Mouse (Mus musculus): ENCODE measurements around the gene Galk1. TPM values are rescaled to one million over a fixed set of nuclear protein-coding genes. Genes with fewer than 3 reads are reported as not detected.

The Galk1 gene
- polyA plus RNA-seq (2014; fragmentation: Illumina TruSeq; extraction: RNeasy Lipid Tissue Mini Kit (QIAGEN cat#74804); ENCODE audit: low read depth, low replicate concordance): not detected

DNA sequence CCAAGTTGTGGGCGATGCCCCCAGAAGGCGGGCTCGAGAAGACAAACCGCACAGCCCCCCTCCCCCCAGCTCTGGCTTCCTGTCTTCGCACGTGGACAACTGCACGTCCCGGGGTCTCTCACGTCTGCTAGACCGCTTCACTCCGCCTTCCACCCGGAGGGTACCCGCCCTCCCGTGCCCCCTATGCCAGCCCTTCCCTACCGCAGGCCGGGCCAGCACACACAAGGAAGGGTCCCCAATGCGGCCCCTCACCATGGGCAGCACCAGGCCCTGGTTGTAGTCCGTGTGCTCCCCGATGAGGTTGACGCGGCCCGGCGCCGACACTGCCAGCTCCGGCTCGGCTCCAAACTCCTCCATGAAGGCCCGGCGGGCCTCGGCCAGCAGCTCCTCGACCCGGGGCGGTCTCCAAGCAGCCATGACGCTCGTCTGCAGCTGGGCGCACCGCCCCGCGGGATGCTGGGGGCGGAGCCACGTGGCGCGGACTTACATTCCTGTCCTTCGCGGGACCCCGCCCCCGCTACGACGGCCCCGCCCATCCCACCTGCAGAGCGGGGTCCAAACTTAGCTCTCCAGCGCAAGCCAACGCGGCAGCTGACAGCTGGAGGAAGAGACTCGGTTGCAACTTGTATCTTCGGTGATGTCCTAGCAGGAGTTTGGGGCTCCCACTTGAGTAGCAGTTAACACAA lies at the start of gene Galk1:
Galk1 (minus strand) TSS at position 458 of the 686 bp plus-strand sequence.

GRCm38 (mm10) chr11:116030088-116030897 lies 17.8 kb upstream of the Galk1 start, which contains the start of gene Unk:
Gene Unk, plus strand, starts transcription at chr11:116030322.

DNA sequence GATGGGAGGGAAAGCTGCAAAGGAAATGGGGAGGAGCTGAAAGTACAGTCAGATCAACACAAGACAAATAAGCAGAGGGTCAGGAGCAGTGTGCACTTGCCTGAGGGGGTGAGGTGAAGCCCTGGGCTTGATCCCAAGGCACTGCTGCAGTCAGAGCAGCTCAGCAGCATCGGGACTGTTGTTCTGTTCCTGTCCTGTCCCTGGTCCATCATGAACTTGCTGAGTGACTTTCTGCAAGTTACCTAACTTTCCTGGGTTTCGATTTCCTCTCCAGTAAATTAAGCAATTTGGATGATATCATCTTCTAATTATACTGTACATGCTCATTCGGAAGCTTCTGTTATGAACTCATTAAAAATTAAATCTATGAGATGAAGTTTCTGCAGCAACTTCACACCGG lies 15.2 kb upstream of the Galk1 start, which contains the start of gene H3f3b:
H3f3b (minus strand) TSS at position 207 of the 400 bp plus-strand sequence.

GRCm38 (mm10) chr11:115974309-115975082 lies 38.0 kb downstream of the Galk1 start, which contains the start of gene Itgb4:
Gene Itgb4, plus strand, starts transcription at chr11:115974709.

Other genes starting within 250 kb of the Galk1 start
- gene Tmem94, start 247.3 kb downstream of the Galk1 start, polyA plus RNA-seq (2014; fragmentation: Illumina TruSeq; extraction: RNeasy Lipid Tissue Mini Kit (QIAGEN cat#74804); ENCODE audit: low read depth, low replicate concordance): 1.6 TPM
- gene Caskin2, start 199.1 kb downstream of the Galk1 start, polyA plus RNA-seq (2014; fragmentation: Illumina TruSeq; extraction: RNeasy Lipid Tissue Mini Kit (QIAGEN cat#74804); ENCODE audit: low read depth, low replicate concordance): 0.13 TPM
- not detected for gene Tsen54, start 198.0 kb downstream of the Galk1 start, polyA plus RNA-seq (2014; fragmentation: Illumina TruSeq; extraction: RNeasy Lipid Tissue Mini Kit (QIAGEN cat#74804); ENCODE audit: low read depth, low replicate concordance)
- gene Llgl2, start 188.7 kb downstream of the Galk1 start, polyA plus RNA-seq (2014; fragmentation: Illumina TruSeq; extraction: RNeasy Lipid Tissue Mini Kit (QIAGEN cat#74804); ENCODE audit: low read depth, low replicate concordance): not detected
- gene Myo15b, start 154.3 kb downstream of the Galk1 start, polyA plus RNA-seq (2014; fragmentation: Illumina TruSeq; extraction: RNeasy Lipid Tissue Mini Kit (QIAGEN cat#74804); ENCODE audit: low read depth, low replicate concordance): 1.1 TPM
- not detected for gene Smim5, start 112.8 kb downstream of the Galk1 start, polyA plus RNA-seq (2014; fragmentation: Illumina TruSeq; extraction: RNeasy Lipid Tissue Mini Kit (QIAGEN cat#74804); ENCODE audit: low read depth, low replicate concordance)
- 5.2 TPM for gene Smim6, start 100.7 kb downstream of the Galk1 start, polyA plus RNA-seq (2014; fragmentation: Illumina TruSeq; extraction: RNeasy Lipid Tissue Mini Kit (QIAGEN cat#74804); ENCODE audit: low read depth, low replicate concordance)
- 8.4 TPM for gene Sap30bp, start 79.4 kb downstream of the Galk1 start, polyA plus RNA-seq (2014; fragmentation: Illumina TruSeq; extraction: RNeasy Lipid Tissue Mini Kit (QIAGEN cat#74804); ENCODE audit: low read depth, low replicate concordance)
- 3.5 TPM for gene Recql5, start 79.2 kb downstream of the Galk1 start, polyA plus RNA-seq (2014; fragmentation: Illumina TruSeq; extraction: RNeasy Lipid Tissue Mini Kit (QIAGEN cat#74804); ENCODE audit: low read depth, low replicate concordance)
- not detected for gene Itgb4, start 38.0 kb downstream of the Galk1 start, polyA plus RNA-seq (2014; fragmentation: Illumina TruSeq; extraction: RNeasy Lipid Tissue Mini Kit (QIAGEN cat#74804); ENCODE audit: low read depth, low replicate concordance)
- 711 TPM for gene H3f3b, start 15.2 kb upstream of the Galk1 start, polyA plus RNA-seq (2014; fragmentation: Illumina TruSeq; extraction: RNeasy Lipid Tissue Mini Kit (QIAGEN cat#74804); ENCODE audit: low read depth, low replicate concordance)
- gene Unk, start 17.6 kb upstream of the Galk1 start, polyA plus RNA-seq (2014; fragmentation: Illumina TruSeq; extraction: RNeasy Lipid Tissue Mini Kit (QIAGEN cat#74804); ENCODE audit: low read depth, low replicate concordance): 6.0 TPM
- 0.11 TPM for gene Unc13d, start 65.2 kb upstream of the Galk1 start, polyA plus RNA-seq (2014; fragmentation: Illumina TruSeq; extraction: RNeasy Lipid Tissue Mini Kit (QIAGEN cat#74804); ENCODE audit: low read depth, low replicate concordance)
- 22.9 TPM for gene Wbp2, start 74.3 kb upstream of the Galk1 start, polyA plus RNA-seq (2014; fragmentation: Illumina TruSeq; extraction: RNeasy Lipid Tissue Mini Kit (QIAGEN cat#74804); ENCODE audit: low read depth, low replicate concordance)
- gene Trim47, start 114.5 kb upstream of the Galk1 start, polyA plus RNA-seq (2014; fragmentation: Illumina TruSeq; extraction: RNeasy Lipid Tissue Mini Kit (QIAGEN cat#74804); ENCODE audit: low read depth, low replicate concordance): 0.36 TPM
- 0.45 TPM for gene Trim65, start 118.4 kb upstream of the Galk1 start, polyA plus RNA-seq (2014; fragmentation: Illumina TruSeq; extraction: RNeasy Lipid Tissue Mini Kit (QIAGEN cat#74804); ENCODE audit: low read depth, low replicate concordance)
- gene Mrpl38, start 126.1 kb upstream of the Galk1 start, polyA plus RNA-seq (2014; fragmentation: Illumina TruSeq; extraction: RNeasy Lipid Tissue Mini Kit (QIAGEN cat#74804); ENCODE audit: low read depth, low replicate concordance): 2.2 TPM
- 19.3 TPM for gene Fbf1, start 155.4 kb upstream of the Galk1 start, polyA plus RNA-seq (2014; fragmentation: Illumina TruSeq; extraction: RNeasy Lipid Tissue Mini Kit (QIAGEN cat#74804); ENCODE audit: low read depth, low replicate concordance)
- 1.5 TPM for gene Ten1, start 186.1 kb upstream of the Galk1 start, polyA plus RNA-seq (2014; fragmentation: Illumina TruSeq; extraction: RNeasy Lipid Tissue Mini Kit (QIAGEN cat#74804); ENCODE audit: low read depth, low replicate concordance)
- gene Acox1, start 186.3 kb upstream of the Galk1 start, polyA plus RNA-seq (2014; fragmentation: Illumina TruSeq; extraction: RNeasy Lipid Tissue Mini Kit (QIAGEN cat#74804); ENCODE audit: low read depth, low replicate concordance): 11.0 TPM
- not detected for gene Evpl, start 225.4 kb upstream of the Galk1 start, polyA plus RNA-seq (2014; fragmentation: Illumina TruSeq; extraction: RNeasy Lipid Tissue Mini Kit (QIAGEN cat#74804); ENCODE audit: low read depth, low replicate concordance)